Mouse (Mus musculus) thymus, postnatal 14 days (tissue): Measurements from ENCODE around the gene Dennd6a.
A peak's percentile ranks its signal among the peaks of the same experiment; 100 is the strongest.
"Not testable (repeated sequence)": the region's sequence is repeated elsewhere in the genome, so short reads cannot be mapped to it uniquely, and the experiment has no call there.

Experiments used
- DNase-seq: peaks from one replicate; pipeline ENCODE4 v3.0.0; 2021

Gene Dennd6a

GRCm38 (mm10) chr14:26645989-26646650 lies 72.5 kb downstream of the Dennd6a start:
- DNase-seq: no peak

- no peak for DNase-seq
Measured at GRCm38 (mm10) chr14:26647811-26648210, 74.2 kb downstream of the Dennd6a start.

GRCm38 (mm10) chr14:26651901-26652300 lies 78.2 kb downstream of the Dennd6a start:
- DNase-seq: peak; percentile 26

- no peak for DNase-seq
Measured at GRCm38 (mm10) chr14:26658178-26658577, 84.5 kb downstream of the Dennd6a start.

GRCm38 (mm10) chr14:26660233-26660632 lies 86.6 kb downstream of the Dennd6a start:
- no peak for DNase-seq

- DNase-seq: no peak
Measured at GRCm38 (mm10) chr14:26662016-26662415, 88.4 kb downstream of the Dennd6a start.

- no peak for DNase-seq
Measured at GRCm38 (mm10) chr14:26662488-26662887, 88.8 kb downstream of the Dennd6a start.

- no peak for DNase-seq
Measured at GRCm38 (mm10) chr14:26663851-26664250, 90.2 kb downstream of the Dennd6a start.

- no peak for DNase-seq
Measured at GRCm38 (mm10) chr14:26667991-26668370, 94.3 kb downstream of the Dennd6a start.

GRCm38 (mm10) chr14:26668371-26669291 lies 95.0 kb downstream of the Dennd6a start:
- DNase-seq: peak; percentile 57

- DNase-seq: peak; percentile 86
Measured at GRCm38 (mm10) chr14:26669292-26670073, 95.8 kb downstream of the Dennd6a start, which contains the start of gene Pde12. Pde12 (minus strand) TSS chr14:26669883.

GRCm38 (mm10) chr14:26670964-26671363 lies 97.3 kb downstream of the Dennd6a start:
- peak; percentile 14 for DNase-seq

- DNase-seq: not testable (repeated sequence)
Measured at GRCm38 (mm10) chr14:26671870-26672615, 98.4 kb downstream of the Dennd6a start.

GRCm38 (mm10) chr14:26674476-26675169 lies 101.0 kb downstream of the Dennd6a start:
- not testable (repeated sequence) for DNase-seq

GRCm38 (mm10) chr14:26675371-26675770 lies 101.7 kb downstream of the Dennd6a start:
- DNase-seq: peak; percentile 31

- no peak for DNase-seq
Measured at GRCm38 (mm10) chr14:26675791-26676190, 102.1 kb downstream of the Dennd6a start.
